Mouse (Mus musculus): ENCODE measurements at regions not wholly inside any gene's neighbourhood (a gene's known extent, or its start where the extent isn't known, plus 50 kb on each side); places are given as distances from the start of the nearest gene placed in this dataset.
"Not testable (repeated sequence)": the region's sequence is repeated elsewhere in the genome, so short reads cannot be mapped to it uniquely, and the experiment has no call there.

- Histone ChIP-seq H3K36me3 (ENCODE audit: control insufficient read depth, insufficient read depth, low read length) (no peaks in the 10 kb centered on the region), H3K9me3 (ENCODE audit: control insufficient read depth, low read length) (no peaks in the 10 kb centered on the region), H3K9ac (ENCODE audit: low read depth, low read length) (no peak overlapping the region), H3K27me3 (replicated peaks; ENCODE audit: control insufficient read depth, insufficient read depth, low read length) (no peaks in the 10 kb centered on the region), H3K4me3 (ENCODE audit: low read length) (no peak overlapping the region), H3K4me2 (ENCODE audit: low read length) (no peak overlapping the region), H3K4me1 (ENCODE audit: control insufficient read depth, insufficient read depth, low read depth, low read length) (no peaks in the 10 kb centered on the region), H3K27ac (ENCODE audit: low read depth, low read length) (no peak overlapping the region)
- no peak for ATAC-seq
- WGBS = 71% methylated on average over 1 of the region's 1 CpGs
Measured at GRCm38 (mm10) chrX:35791273-35791672, 97.4 kb upstream of the Dock11 start.

GRCm38 (mm10) chrX:35813206-35813605 lies 75.4 kb upstream of the Dock11 start:
- 35% methylated on average over 2 of the region's 2 CpGs for WGBS
- Histone ChIP-seq H3K36me3 (ENCODE audit: control insufficient read depth, insufficient read depth, low read length) (no peaks in the 10 kb centered on the region), H3K4me2 (ENCODE audit: low read length) (no peak overlapping the region), H3K27ac (ENCODE audit: low read depth, low read length) (no peak overlapping the region), H3K9me3 (ENCODE audit: control insufficient read depth, low read length) (no peaks in the 10 kb centered on the region), H3K4me1 (ENCODE audit: control insufficient read depth, insufficient read depth, low read depth, low read length) (no peaks in the 10 kb centered on the region), H3K27me3 (replicated peaks; ENCODE audit: control insufficient read depth, insufficient read depth, low read length) (no peaks in the 10 kb centered on the region), H3K9ac (ENCODE audit: low read depth, low read length) (no peak overlapping the region), H3K4me3 (ENCODE audit: low read length) (no peak overlapping the region)
- ATAC-seq = no peak

GRCm38 (mm10) chrX:35834411-35834810 lies 54.2 kb upstream of the Dock11 start:
- WGBS = 0% methylated on average over 2 of the region's 2 CpGs
- not testable (repeated sequence) for H3K4me3 ChIP-seq (ENCODE audit: low read length)

GRCm38 (mm10) chrX:35838064-35838463 lies 50.6 kb upstream of the Dock11 start:
- Histone ChIP-seq H3K4me1 (ENCODE audit: control insufficient read depth, insufficient read depth, low read depth, low read length) (no peaks in the 10 kb centered on the region), H3K9me3 (ENCODE audit: control insufficient read depth, low read length) (no peaks in the 10 kb centered on the region), H3K4me2 (ENCODE audit: low read length) (no peak overlapping the region), H3K4me3 (ENCODE audit: low read length) (no peak overlapping the region), H3K27me3 (replicated peaks; ENCODE audit: control insufficient read depth, insufficient read depth, low read length) (no peaks in the 10 kb centered on the region), H3K36me3 (ENCODE audit: control insufficient read depth, insufficient read depth, low read length) (no peaks in the 10 kb centered on the region), H3K9ac (ENCODE audit: low read depth, low read length) (no peak overlapping the region), H3K27ac (ENCODE audit: low read depth, low read length) (no peak overlapping the region)
- WGBS = 32% methylated on average over 1 of the region's 1 CpGs
- ATAC-seq = no peak

More at GRCm38 (mm10) chrX:35834411-35834810, 54.2 kb upstream of the Dock11 start:
- not testable (repeated sequence) for H3K4me2 ChIP-seq (ENCODE audit: low read length); H3K36me3 ChIP-seq (ENCODE audit: control insufficient read depth, insufficient read depth, low read length); H3K9ac ChIP-seq (ENCODE audit: low read depth, low read length); H3K4me1 ChIP-seq (ENCODE audit: control insufficient read depth, insufficient read depth, low read depth, low read length); H3K27ac ChIP-seq (ENCODE audit: low read depth, low read length); H3K27me3 ChIP-seq (replicated peaks; ENCODE audit: control insufficient read depth, insufficient read depth, low read length); H3K9me3 ChIP-seq (ENCODE audit: control insufficient read depth, low read length)
- peak; percentile 79 for ATAC-seq

Measured in hindbrain, embryonic 16.5 days (tissue).